36 mouse cellular contexts compared by ENCODE assay signal in the genomic region with DNA sequence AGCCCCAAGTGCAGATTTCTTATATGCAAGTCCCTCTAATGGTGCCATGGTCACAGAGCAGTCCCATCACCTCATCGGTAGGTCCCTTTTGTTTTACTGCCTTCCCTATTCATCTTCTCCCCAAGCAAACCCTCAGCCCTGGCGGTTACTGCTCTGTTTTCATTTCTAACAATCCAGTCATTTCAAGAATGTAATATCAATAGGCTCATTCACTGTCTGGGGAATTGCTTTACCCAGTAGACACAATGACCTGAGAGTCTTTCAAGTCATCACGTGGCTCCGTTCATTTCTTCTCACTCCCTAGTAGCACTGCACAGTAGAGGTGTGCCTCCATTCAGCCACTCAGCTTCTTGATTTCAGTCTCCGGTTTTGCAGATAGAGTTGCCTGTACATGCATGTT. TPM values are rescaled to one million over a fixed set of nuclear protein-coding genes. Genes with fewer than 3 reads are reported as not detected.
"Had no signal": no experiment of that assay in that cellular context is flagged by ENCODE, and none has a peak within 500 bp of the region (broad histone marks: within the 10 kb centered on the region; RNA-seq: fewer than 3 reads in every experiment).

No protein-coding gene starts in this region.

- H3K27me3 ChIP-seq: heart, embryonic 12.5 days; heart, embryonic 13.5 days; heart, embryonic 15.5 days; hindbrain, embryonic 12.5 days; hindbrain, embryonic 13.5 days; hindbrain, embryonic 15.5 days; intestine, embryonic 15.5 days; kidney, embryonic 15.5 days had no signal

- H3K4me3 ChIP-seq: heart, embryonic 10.5 days; heart, embryonic 12.5 days; heart, embryonic 13.5 days; heart, embryonic 15.5 days; hindbrain, embryonic 10.5 days; hindbrain, embryonic 12.5 days; hindbrain, embryonic 13.5 days; hindbrain, embryonic 15.5 days; intestine, embryonic 15.5 days; kidney, embryonic 15.5 days; layer of hippocampus, adult 2 months; left cerebral cortex, adult 2 months had no signal

- ATAC-seq: hindbrain, embryonic 16.5 days; hindbrain, postnatal 0 days; inflammation-experienced regulatory T-cells, adult 6 months; intestine, embryonic 15.5 days; intestine, embryonic 16.5 days; intestine, postnatal 0 days had no signal

- H3K9me3 ChIP-seq: heart, embryonic 10.5 days; heart, embryonic 12.5 days; heart, embryonic 13.5 days; heart, embryonic 15.5 days; hindbrain, embryonic 10.5 days; hindbrain, embryonic 12.5 days; hindbrain, embryonic 13.5 days; hindbrain, embryonic 15.5 days; intestine, embryonic 15.5 days; kidney, embryonic 15.5 days had no signal

- DNase-seq: heart, postnatal 10 days; heart, postnatal 14 days; heart, postnatal 36 days; heart, postnatal 4 days; kidney, adult 11 months; kidney, adult 18-20 months; kidney, adult 2 months; kidney, adult 8-10 months; kidney, adult 9 months; kidney, postnatal 10 days; kidney, postnatal 14 days; kidney, postnatal 25 days; kidney, postnatal 36 days; kidney, postnatal 4 days; layer of hippocampus, adult 9-11 months; layer of hippocampus, postnatal 36 days had no signal

- H3K27ac ChIP-seq: heart, embryonic 10.5 days; heart, embryonic 13.5 days; heart, embryonic 15.5 days; hindbrain, embryonic 10.5 days; hindbrain, embryonic 12.5 days; hindbrain, embryonic 13.5 days; hindbrain, embryonic 14.5 days; hindbrain, embryonic 15.5 days; hindbrain, postnatal 0 days; intestine, embryonic 15.5 days; kidney, embryonic 15.5 days; kidney, postnatal 0 days; layer of hippocampus, adult 2 months; left cerebral cortex, adult 2 months had no signal

- H3K9ac ChIP-seq: heart, embryonic 12.5 days; heart, embryonic 13.5 days; heart, embryonic 15.5 days; hindbrain, embryonic 12.5 days; hindbrain, embryonic 13.5 days; hindbrain, embryonic 14.5 days; hindbrain, embryonic 15.5 days; intestine, embryonic 15.5 days; kidney, embryonic 15.5 days had no signal

- H3K4me2 ChIP-seq: heart, embryonic 11.5 days; heart, embryonic 12.5 days; heart, embryonic 13.5 days; heart, embryonic 15.5 days; hindbrain, embryonic 12.5 days; hindbrain, embryonic 13.5 days; hindbrain, embryonic 14.5 days; hindbrain, embryonic 15.5 days; intestine, embryonic 15.5 days; kidney, embryonic 15.5 days had no signal

RNA-seq across cellular contexts. Expression of a gene that starts 30.8 kb away (rescaled TPM):
- polyA plus RNA-seq: inflammation-experienced regulatory T-cells, adult 6 months had no signal
